ENCODE assay signal across 9 mouse cellular contexts in the genomic region with DNA sequence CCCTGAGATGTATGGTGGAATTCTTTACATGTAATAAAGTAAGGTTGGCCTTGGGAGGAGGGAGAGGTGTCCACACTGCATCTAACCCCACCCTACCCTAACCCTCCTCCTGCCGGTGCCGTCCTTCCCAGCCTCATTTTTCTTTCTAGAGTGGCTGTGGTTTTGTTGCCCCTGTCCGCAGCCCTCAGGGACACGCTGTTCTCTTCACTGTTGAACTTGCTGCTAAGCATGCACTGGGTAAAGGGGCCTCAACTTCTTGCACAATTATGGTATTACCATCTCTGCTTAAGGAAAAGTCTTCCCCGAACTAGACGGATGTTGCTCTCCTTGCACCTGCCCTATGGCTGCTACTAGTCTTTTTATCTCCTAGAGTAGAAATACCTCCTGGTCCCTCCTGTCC.
DNase-seq lines count a peak whose midpoint lies in the region; ATAC-seq lines count a peak whose summit lies in the region.
"Had no signal": no experiment of that assay in that cellular context is flagged by ENCODE, and none has a peak within 500 bp of the region (broad histone marks: within the 10 kb centered on the region; RNA-seq: fewer than 3 reads in every experiment).

No protein-coding gene starts in this region.

- ATAC-seq in heart, embryonic 12.5 days (ENCODE audit: insufficient number of reproducible peaks, low FRiP score), result no peak
- ATAC-seq in intestine, embryonic 15.5 days, result no peak
- no peak for ATAC-seq in midbrain, embryonic 11.5 days (ENCODE audit: low FRiP score)

- no peak overlapping the region for H3K27ac ChIP-seq in heart, embryonic 12.5 days (ENCODE audit: poor library complexity, severe bottlenecking)
- H3K27ac ChIP-seq in embryonic facial prominence, embryonic 10.5 days (replicated peaks), result no peak overlapping the region
- no peak overlapping the region for H3K27ac ChIP-seq in intestine, embryonic 15.5 days
- no peak overlapping the region for H3K27ac ChIP-seq in midbrain, embryonic 11.5 days (ENCODE audit: low read depth, low read length)

- 0 out of 2 replicates have a peak, but pooled peaks cover 6% of the 10 kb centered on the region for H3K4me1 ChIP-seq in heart, embryonic 12.5 days (replicated peaks)
- H3K4me1 ChIP-seq in embryonic facial prominence, embryonic 10.5 days, result peaks cover 11% of the 10 kb centered on the region
- H3K4me1 ChIP-seq in intestine, embryonic 15.5 days (replicated peaks), result 0 out of 2 replicates have a peak, but pooled peaks cover 8% of the 10 kb centered on the region
- H3K4me1 ChIP-seq in midbrain, embryonic 11.5 days (ENCODE audit: control insufficient read depth, insufficient read depth, low read length), result no peaks in the 10 kb centered on the region

- peak overlapping the region; percentile 64; the same call in 1 of the 2 replicates for H3K4me3 ChIP-seq in heart, embryonic 12.5 days
- peak overlapping the region; percentile 68 for H3K4me3 ChIP-seq in embryonic facial prominence, embryonic 10.5 days
- peak overlapping the region; percentile 47; the same call in 1 of the 2 replicates for H3K4me3 ChIP-seq in intestine, embryonic 15.5 days (replicated peaks)
- H3K4me3 ChIP-seq in midbrain, embryonic 11.5 days (ENCODE audit: low read depth, low read length), result no peak overlapping the region

- 0 out of 2 replicates have a peak, but pooled peaks cover 4% of the 10 kb centered on the region for H3K27me3 ChIP-seq in heart, embryonic 12.5 days (replicated peaks)
- peaks cover 18% of the 10 kb centered on the region for H3K27me3 ChIP-seq in embryonic facial prominence, embryonic 10.5 days (replicated peaks; ENCODE audit: low read depth, poor library complexity, severe bottlenecking)
- no peaks in the 10 kb centered on the region for H3K27me3 ChIP-seq in intestine, embryonic 15.5 days (replicated peaks)
- H3K27me3 ChIP-seq in midbrain, embryonic 11.5 days (ENCODE audit: control insufficient read depth, insufficient read depth, low read length), result peaks cover 9% of the 10 kb centered on the region

- peak overlapping the region; percentile 96 for H3K4me2 ChIP-seq in heart, embryonic 12.5 days
- peak overlapping the region; percentile 89 for H3K4me2 ChIP-seq in intestine, embryonic 15.5 days (replicated peaks)
- peak overlapping the region; percentile 67 for H3K4me2 ChIP-seq in midbrain, embryonic 11.5 days

- 0 out of 2 replicates have a peak overlapping the region, but pooled peaks have one; percentile 63 for H3K9ac ChIP-seq in heart, embryonic 12.5 days
- H3K9ac ChIP-seq in intestine, embryonic 15.5 days, result no peak overlapping the region
- H3K9ac ChIP-seq in midbrain, embryonic 11.5 days (ENCODE audit: low read length), result no peak overlapping the region

- H3K36me3 ChIP-seq in heart, embryonic 12.5 days, result no peaks in the 10 kb centered on the region
- H3K36me3 ChIP-seq in embryonic facial prominence, embryonic 10.5 days (replicated peaks), result no peaks in the 10 kb centered on the region
- no peaks in the 10 kb centered on the region for H3K36me3 ChIP-seq in intestine, embryonic 15.5 days
- H3K36me3 ChIP-seq in midbrain, embryonic 11.5 days (ENCODE audit: control insufficient read depth, insufficient read depth, low read length), result no peaks in the 10 kb centered on the region

- no peaks in the 10 kb centered on the region for H3K9me3 ChIP-seq in heart, embryonic 12.5 days (replicated peaks)
- no peaks in the 10 kb centered on the region for H3K9me3 ChIP-seq in embryonic facial prominence, embryonic 10.5 days
- no peaks in the 10 kb centered on the region for H3K9me3 ChIP-seq in intestine, embryonic 15.5 days
- no peaks in the 10 kb centered on the region for H3K9me3 ChIP-seq in midbrain, embryonic 11.5 days (ENCODE audit: control insufficient read depth, low read length)

- no peak for DNase-seq in heart, adult 8-10 months (ENCODE audit: low spot score)
- DNase-seq in embryonic facial prominence, embryonic 10.5 days (ENCODE audit: low spot score), result no peak
- DNase-seq in midbrain, embryonic 11.5 days (ENCODE audit: low spot score, missing footprints), result peak; percentile 84
- DNase-seq in cerebellum, adult 11-12 months, result no peak
- DNase-seq in right cerebral cortex, adult 2 months (ENCODE audit: low spot score in 2 of 2), result no peak
- no peak for DNase-seq in kidney, adult 11 months
- DNase-seq: kidney, adult 2 months had no signal

- WGBS in heart, embryonic 12.5 days, result 47% methylated on average over 6 of the region's 6 CpGs
- WGBS in embryonic facial prominence, embryonic 10.5 days, result 45% methylated on average over 6 of the region's 6 CpGs
- 36% methylated on average over 6 of the region's 6 CpGs for WGBS in intestine, embryonic 15.5 days
- WGBS in midbrain, embryonic 11.5 days, result 55% methylated on average over 6 of the region's 6 CpGs
